8 mouse cellular contexts compared by ENCODE assay signal in genomic region chr7:45801348-45801747, GRCm38 (mm10). TPM values are rescaled to one million over a fixed set of nuclear protein-coding genes. Genes with fewer than 3 reads are reported as not detected.
A peak's percentile ranks its signal among the peaks of the same experiment; 100 is the strongest.
DNase-seq lines count a peak whose midpoint lies in the region; ATAC-seq and TF ChIP-seq lines count a peak whose summit lies in the region.

No protein-coding gene starts in this region.

- H3K4me1 ChIP-seq in E14TG2a.4 (replicated peaks; ENCODE audit: low read depth, low read length), result peaks cover 52% of the 10 kb centered on the region
- H3K4me1 ChIP-seq in forebrain, embryonic 10.5 days, result peaks cover 39% of the 10 kb centered on the region
- peaks cover 24% of the 10 kb centered on the region for H3K4me1 ChIP-seq in heart, embryonic 15.5 days (replicated peaks)
- peaks cover 44% of the 10 kb centered on the region for H3K4me1 ChIP-seq in liver, embryonic 15.5 days (replicated peaks)
- peaks cover 15% of the 10 kb centered on the region for H3K4me1 ChIP-seq in neural tube, embryonic 11.5 days (ENCODE audit: control insufficient read depth, insufficient read depth, low read length)
- H3K4me1 ChIP-seq in stomach, embryonic 16.5 days (ENCODE audit: control insufficient read depth, insufficient read depth, low read length), result peaks cover 22% of the 10 kb centered on the region

- no peaks in the 10 kb centered on the region for H3K9me3 ChIP-seq in E14TG2a.4 (ENCODE audit: low read length)
- H3K9me3 ChIP-seq in forebrain, embryonic 10.5 days, result no peaks in the 10 kb centered on the region
- no peaks in the 10 kb centered on the region for H3K9me3 ChIP-seq in heart, embryonic 15.5 days (replicated peaks)
- H3K9me3 ChIP-seq in liver, embryonic 15.5 days (replicated peaks), result no peaks in the 10 kb centered on the region
- H3K9me3 ChIP-seq in neural tube, embryonic 11.5 days (ENCODE audit: control insufficient read depth, low read length), result no peaks in the 10 kb centered on the region
- H3K9me3 ChIP-seq in stomach, embryonic 16.5 days (replicated peaks; ENCODE audit: control insufficient read depth, low read length), result no peaks in the 10 kb centered on the region

- H3K27ac ChIP-seq in forebrain, embryonic 10.5 days, result no peak overlapping the region
- no peak overlapping the region for H3K27ac ChIP-seq in heart, embryonic 15.5 days
- H3K27ac ChIP-seq in liver, embryonic 15.5 days (replicated peaks), result no peak overlapping the region
- H3K27ac ChIP-seq in neural tube, embryonic 11.5 days (ENCODE audit: low read depth, low read length), result no peak overlapping the region
- H3K27ac ChIP-seq in stomach, embryonic 16.5 days (ENCODE audit: low read length), result 0 out of 2 replicates have a peak overlapping the region, but pooled peaks have one; percentile 31

- H3K36me3 ChIP-seq in E14TG2a.4 (ENCODE audit: insufficient read depth, low read length), result peaks cover 18% of the 10 kb centered on the region
- peaks cover 55% of the 10 kb centered on the region for H3K36me3 ChIP-seq in forebrain, embryonic 10.5 days (replicated peaks)
- no peaks in the 10 kb centered on the region for H3K36me3 ChIP-seq in heart, embryonic 15.5 days
- H3K36me3 ChIP-seq in liver, embryonic 15.5 days (replicated peaks), result no peaks in the 10 kb centered on the region
- 0 out of 2 replicates have a peak, but pooled peaks cover 2% of the 10 kb centered on the region for H3K36me3 ChIP-seq in neural tube, embryonic 11.5 days (ENCODE audit: control insufficient read depth, insufficient read depth, low read length)
- H3K36me3 ChIP-seq in stomach, embryonic 16.5 days (ENCODE audit: control insufficient read depth, insufficient read depth, low read length), result no peaks in the 10 kb centered on the region

- peak overlapping the region; percentile 63 for H3K4me2 ChIP-seq in heart, embryonic 15.5 days
- H3K4me2 ChIP-seq in liver, embryonic 15.5 days, result peak overlapping the region; percentile 69
- H3K4me2 ChIP-seq in neural tube, embryonic 11.5 days (ENCODE audit: low read depth), result no peak overlapping the region
- peak overlapping the region; percentile 58 for H3K4me2 ChIP-seq in stomach, embryonic 16.5 days (ENCODE audit: low read depth, low read length)

- peak overlapping the region; percentile 34; the same call in 1 of the 2 replicates for H3K9ac ChIP-seq in heart, embryonic 15.5 days
- peak overlapping the region; percentile 22; the same call in 1 of the 2 replicates for H3K9ac ChIP-seq in liver, embryonic 15.5 days
- no peak overlapping the region for H3K9ac ChIP-seq in neural tube, embryonic 11.5 days (ENCODE audit: low read length)
- peak overlapping the region; percentile 62 for H3K9ac ChIP-seq in stomach, embryonic 16.5 days (ENCODE audit: low read length)

- DNase-seq in c-Kit-positive CD71-negative TER-119-negative erythroid progenitor cells, embryonic 14.5 days (ENCODE audit: low read depth), result peak; percentile 86
- peak; percentile 90 for DNase-seq in forebrain, embryonic 10.5 days (ENCODE audit: extremely low spot score, low spot score)
- peak; percentile 94 to 98 for DNase-seq in kidney, postnatal 36 days
- peak; percentile 92 for DNase-seq in neural tube, embryonic 11.5 days (ENCODE audit: low spot score)

- no peak for ATAC-seq in heart, embryonic 15.5 days (replicated peaks; ENCODE audit: insufficient number of reproducible peaks, insufficient read depth, low FRiP score, low read depth)
- ATAC-seq in liver, embryonic 15.5 days (ENCODE audit: insufficient read depth), result 0 out of 2 replicates have a peak, but pooled peaks have one; percentile 14
- no peak for ATAC-seq in neural tube, embryonic 11.5 days (ENCODE audit: insufficient read depth, low FRiP score, low TSS enrichment)
- peak; percentile 51 for ATAC-seq in stomach, embryonic 16.5 days (ENCODE audit: insufficient read depth, low FRiP score)

- H3K27me3 ChIP-seq in E14TG2a.4 (ENCODE audit: insufficient read depth, low read length), result peaks cover 14% of the 10 kb centered on the region
- H3K27me3 ChIP-seq in forebrain, embryonic 10.5 days (ENCODE audit: poor library complexity, severe bottlenecking), result peaks cover 50% of the 10 kb centered on the region
- H3K27me3 ChIP-seq in heart, embryonic 15.5 days, result peaks cover 48% of the 10 kb centered on the region
- H3K27me3 ChIP-seq in liver, embryonic 15.5 days, result peaks cover 46% of the 10 kb centered on the region
- peaks cover 25% of the 10 kb centered on the region for H3K27me3 ChIP-seq in neural tube, embryonic 11.5 days (ENCODE audit: control insufficient read depth, insufficient read depth, low read length)
- H3K27me3 ChIP-seq in stomach, embryonic 16.5 days (ENCODE audit: control insufficient read depth, insufficient read depth, low read length), result peaks cover 10% of the 10 kb centered on the region

- peak overlapping the region; percentile 66 for H3K4me3 ChIP-seq in E14TG2a.4 (replicated peaks; ENCODE audit: low read length)
- no peak overlapping the region for H3K4me3 ChIP-seq in forebrain, embryonic 10.5 days
- peak overlapping the region; percentile 32 for H3K4me3 ChIP-seq in heart, embryonic 15.5 days
- H3K4me3 ChIP-seq in liver, embryonic 15.5 days (replicated peaks), result peak overlapping the region; percentile 36
- H3K4me3 ChIP-seq in neural tube, embryonic 11.5 days (ENCODE audit: low read depth, low read length), result no peak overlapping the region
- H3K4me3 ChIP-seq in stomach, embryonic 16.5 days (replicated peaks; ENCODE audit: low read length), result peak overlapping the region; percentile 30

- WGBS in forebrain, embryonic 10.5 days, result 4% methylated on average over 12 of the region's 12 CpGs
- WGBS in heart, embryonic 15.5 days, result 1% methylated on average over 12 of the region's 12 CpGs
- WGBS in liver, embryonic 15.5 days (ENCODE audit: insufficient replicate concordance), result under 1% methylated on average over 12 of the region's 12 CpGs
- WGBS in neural tube, embryonic 11.5 days, result 4% methylated on average over 12 of the region's 12 CpGs
- WGBS in stomach, embryonic 16.5 days, result 3% methylated on average over 12 of the region's 12 CpGs

- TF ChIP-seq CTCF in E14TG2a.4 (conservative IDR thresholded peaks at IDR 0.05; ENCODE audit: low read length), result peak; percentile 99

RNA-seq across cellular contexts. Expression of gene Cyth2, which starts 13.0 kb away (rescaled TPM):
- 132 and 136 TPM in 2 replicates for polyA plus RNA-seq in forebrain, embryonic 10.5 days (2016; fragmentation: Nextera tagmentation; extraction: Ambion mirVana)
- polyA plus RNA-seq in heart, embryonic 15.5 days (2015; fragmentation: Nextera tagmentation; extraction: Ambion mirVana), result 92.2 and 101 TPM in 2 replicates
- 30.4 and 30.9 TPM in 2 replicates for polyA plus RNA-seq in liver, embryonic 15.5 days (2015; fragmentation: Nextera tagmentation; extraction: Ambion mirVana)
- 223 and 239 TPM in 2 replicates for polyA plus RNA-seq in neural tube, embryonic 11.5 days (2014; fragmentation: Nextera tagmentation; extraction: Ambion mirVana)
- polyA plus RNA-seq in stomach, embryonic 16.5 days (2015; fragmentation: Nextera tagmentation; extraction: Ambion mirVana), result 75.6 and 82.6 TPM in 2 replicates

RNA-seq across cellular contexts. Expression of gene Sult2b1, which starts 16.9 kb away (rescaled TPM):
- 1.6 and 2.3 TPM in 2 replicates for polyA plus RNA-seq in forebrain, embryonic 10.5 days (2016; fragmentation: Nextera tagmentation; extraction: Ambion mirVana)
- polyA plus RNA-seq in heart, embryonic 15.5 days (2015; fragmentation: Nextera tagmentation; extraction: Ambion mirVana), result 0.21 and 1.1 TPM in 2 replicates
- polyA plus RNA-seq in liver, embryonic 15.5 days (2015; fragmentation: Nextera tagmentation; extraction: Ambion mirVana), result 0.07 and 0.22 TPM in 2 replicates
- polyA plus RNA-seq in neural tube, embryonic 11.5 days (2014; fragmentation: Nextera tagmentation; extraction: Ambion mirVana), result 1.1 and 1.8 TPM in 2 replicates
- 32.7 and 46.5 TPM in 2 replicates for polyA plus RNA-seq in stomach, embryonic 16.5 days (2015; fragmentation: Nextera tagmentation; extraction: Ambion mirVana)

RNA-seq across cellular contexts. Expression of gene Lmtk3, which starts 17.8 kb away (rescaled TPM):
- polyA plus RNA-seq in forebrain, embryonic 10.5 days (2016; fragmentation: Nextera tagmentation; extraction: Ambion mirVana), result 1.7 and 2.7 TPM in 2 replicates
- 0.53 TPM in 1 of 2 replicates, not detected in the other for polyA plus RNA-seq in heart, embryonic 15.5 days (2015; fragmentation: Nextera tagmentation; extraction: Ambion mirVana)
- not detected in 2 replicates for polyA plus RNA-seq in liver, embryonic 15.5 days (2015; fragmentation: Nextera tagmentation; extraction: Ambion mirVana)
- 3.8 and 4.3 TPM in 2 replicates for polyA plus RNA-seq in neural tube, embryonic 11.5 days (2014; fragmentation: Nextera tagmentation; extraction: Ambion mirVana)
- polyA plus RNA-seq in stomach, embryonic 16.5 days (2015; fragmentation: Nextera tagmentation; extraction: Ambion mirVana), result 0.53 and 0.99 TPM in 2 replicates

RNA-seq across cellular contexts. Expression of gene Kcnj14, which starts 23.2 kb away (rescaled TPM):
- 0.76 and 0.78 TPM in 2 replicates for polyA plus RNA-seq in forebrain, embryonic 10.5 days (2016; fragmentation: Nextera tagmentation; extraction: Ambion mirVana)
- polyA plus RNA-seq in heart, embryonic 15.5 days (2015; fragmentation: Nextera tagmentation; extraction: Ambion mirVana), result 0.37 and 0.44 TPM in 2 replicates
- polyA plus RNA-seq in liver, embryonic 15.5 days (2015; fragmentation: Nextera tagmentation; extraction: Ambion mirVana), result 0.06 and 0.12 TPM in 2 replicates
- 0.88 and 1.4 TPM in 2 replicates for polyA plus RNA-seq in neural tube, embryonic 11.5 days (2014; fragmentation: Nextera tagmentation; extraction: Ambion mirVana)
- 0.91 and 0.98 TPM in 2 replicates for polyA plus RNA-seq in stomach, embryonic 16.5 days (2015; fragmentation: Nextera tagmentation; extraction: Ambion mirVana)

RNA-seq across cellular contexts. Expression of gene Grwd1, which starts 29.4 kb away (rescaled TPM):
- 132 and 137 TPM in 2 replicates for polyA plus RNA-seq in forebrain, embryonic 10.5 days (2016; fragmentation: Nextera tagmentation; extraction: Ambion mirVana)
- 29.1 and 38.8 TPM in 2 replicates for polyA plus RNA-seq in heart, embryonic 15.5 days (2015; fragmentation: Nextera tagmentation; extraction: Ambion mirVana)
- polyA plus RNA-seq in liver, embryonic 15.5 days (2015; fragmentation: Nextera tagmentation; extraction: Ambion mirVana), result 24.7 and 25.3 TPM in 2 replicates
- polyA plus RNA-seq in neural tube, embryonic 11.5 days (2014; fragmentation: Nextera tagmentation; extraction: Ambion mirVana), result 69.8 and 76.5 TPM in 2 replicates
- 50.3 and 53.7 TPM in 2 replicates for polyA plus RNA-seq in stomach, embryonic 16.5 days (2015; fragmentation: Nextera tagmentation; extraction: Ambion mirVana)

Comparison
In these comparisons a context has a peak if more than half of its experiments do, and no peak if none do; other contexts are left out.
1. H3K4me3 ChIP-seq: peak in E14TG2a.4 (single experiment), heart, embryonic 15.5 days (single experiment), liver, embryonic 15.5 days (single experiment) and stomach, embryonic 16.5 days (single experiment); none in forebrain, embryonic 10.5 days (single experiment) and neural tube, embryonic 11.5 days (single experiment).
2. ATAC-seq: peak in liver, embryonic 15.5 days (single experiment) and stomach, embryonic 16.5 days (single experiment); none in heart, embryonic 15.5 days (single experiment) and neural tube, embryonic 11.5 days (single experiment).
3. RNA of gene Sult2b1, which starts 16.9 kb away (polyA plus RNA-seq): 32.7 to 46.5 TPM in stomach, embryonic 16.5 days; 1.6 to 2.3 TPM in forebrain, embryonic 10.5 days, 1.1 to 1.8 TPM in neural tube, embryonic 11.5 days, 0.21 to 1.1 TPM in heart, embryonic 15.5 days and 0.07 to 0.22 TPM in liver, embryonic 15.5 days; every median in the first group is over 10 times any median in the second.
4. Peak in every context shown above with its lines, with median percentiles within 50 percentile points of each other: DNase-seq.